Mouse (Mus musculus) inflammation-experienced regulatory T-cells, adult 6 months (primary cell): ENCODE data around the gene Wdr82. TPM values are rescaled to one million over a fixed set of nuclear protein-coding genes. Genes with fewer than 3 reads are reported as not detected.

Experiments
- ATAC-seq: one replicate; pipeline ENCODE4 v1.8.0; 2017
- polyA plus RNA-seq, 3 experiments: library from polyadenylated mRNA; unstranded; fragments of 100-300 nt; shearing (Covaris generic); gene quantifications; one replicate each; pipeline ENCODE4 v1.2.1; 2017

Gene Wdr82
- polyA plus RNA-seq, 3 experiments from 2014 or later = 28.3 to 48.5 (median 39.8) TPM

DNA sequence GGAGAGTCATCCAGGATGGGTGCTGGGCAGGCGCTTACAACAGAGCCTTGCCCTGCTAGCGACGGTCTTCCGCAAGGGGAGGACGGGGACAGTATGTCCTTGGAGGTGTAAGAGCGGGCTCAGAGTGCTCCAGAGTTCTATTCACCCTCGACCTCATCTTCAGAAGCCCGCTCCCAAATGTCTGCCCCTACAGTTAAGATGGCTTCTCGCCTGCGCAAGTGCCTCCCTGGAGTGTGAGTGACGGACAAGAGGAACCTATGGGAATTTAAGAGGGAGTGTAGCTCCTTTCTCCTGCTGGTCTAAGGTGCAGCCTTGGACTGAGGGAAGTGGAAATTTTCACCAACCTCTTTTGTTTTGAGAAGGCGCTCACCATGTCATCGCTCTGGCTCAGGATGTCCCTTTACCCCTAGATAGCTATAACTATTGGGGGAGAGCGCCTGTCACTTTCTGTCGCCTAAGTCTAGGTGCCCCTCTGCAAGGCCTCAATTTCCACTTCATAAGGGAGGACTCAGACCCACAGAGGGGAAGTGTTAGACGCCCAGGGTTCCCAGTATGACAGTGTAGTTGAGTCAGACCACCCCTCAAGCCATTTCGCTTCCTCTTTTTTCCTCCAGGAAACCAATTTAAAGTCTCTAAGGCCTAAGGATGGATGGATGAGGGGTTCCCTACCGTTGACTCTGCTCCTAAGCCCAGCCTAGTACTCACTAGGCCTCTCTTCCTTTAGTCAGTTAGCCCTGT, 29.0 kb downstream of the Wdr82 start, which contains the start of gene Ppm1m:
Gene Ppm1m, minus strand, starts transcription at position 212 of the 738 bp plus-strand sequence.
- ATAC-seq = no peak

DNA sequence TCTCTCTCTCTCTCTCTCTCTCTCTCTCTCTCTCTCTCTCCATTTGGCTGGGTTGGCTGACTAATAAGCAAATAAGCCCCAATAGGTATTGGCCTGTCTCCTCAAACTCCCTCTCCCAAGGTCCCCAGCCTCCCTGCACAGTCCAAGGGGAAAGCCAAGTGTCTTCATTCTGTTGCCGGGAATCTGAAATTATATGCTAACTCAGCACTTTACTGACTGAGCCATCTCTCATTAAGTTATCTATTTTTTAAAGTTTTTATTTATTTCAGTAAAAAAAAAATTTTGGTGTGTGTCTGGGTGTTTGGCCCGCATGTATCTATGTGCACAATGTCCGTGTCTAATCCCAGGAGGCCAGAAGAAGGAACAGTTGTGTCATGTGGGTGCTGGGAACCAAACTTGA, 31.2 kb downstream of the Wdr82 start:
- no peak for ATAC-seq

DNA sequence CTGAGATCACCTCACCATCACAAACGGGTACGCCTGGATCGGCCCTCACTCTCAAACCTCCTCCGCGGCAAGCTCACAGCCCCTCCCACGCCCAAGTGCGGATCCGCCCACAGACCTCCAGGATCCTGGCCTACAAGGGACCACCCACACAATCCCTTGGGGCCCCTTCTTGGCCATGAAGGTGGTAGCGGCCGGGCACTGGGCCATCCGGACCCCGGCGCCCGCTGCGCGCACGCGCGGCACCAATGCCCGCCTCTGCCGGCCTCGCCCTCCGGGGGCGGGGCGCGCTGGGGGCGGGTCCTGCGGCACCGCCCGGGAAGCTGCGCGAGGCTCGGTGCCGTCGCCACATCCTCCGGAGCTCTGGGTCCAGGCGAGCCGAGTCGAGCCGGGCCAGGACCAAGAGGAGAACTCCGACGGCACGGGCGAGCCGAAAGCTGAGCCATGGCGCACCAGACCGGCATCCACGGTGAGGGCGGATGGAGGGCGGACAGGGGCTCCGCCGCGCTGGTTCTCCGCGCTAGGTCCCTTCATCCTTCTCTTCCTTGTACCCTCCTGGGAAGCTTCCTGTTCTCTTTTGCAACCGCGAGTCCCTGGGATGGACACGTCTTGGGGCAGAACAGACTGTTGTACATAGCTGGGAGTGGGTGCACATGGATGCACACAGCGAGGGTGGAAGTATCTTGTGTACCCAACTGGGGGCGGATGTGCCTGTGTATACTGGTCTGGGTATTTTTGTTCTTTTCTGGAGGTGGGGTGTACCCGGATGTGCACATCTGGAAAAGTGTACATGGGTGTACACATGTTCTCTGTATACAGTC, 32.3 kb downstream of the Wdr82 start, which contains the start of gene Twf2:
Gene Twf2, plus strand, starts transcription at position 290 of the 818 bp plus-strand sequence.
- peak; percentile 79 for ATAC-seq

DNA sequence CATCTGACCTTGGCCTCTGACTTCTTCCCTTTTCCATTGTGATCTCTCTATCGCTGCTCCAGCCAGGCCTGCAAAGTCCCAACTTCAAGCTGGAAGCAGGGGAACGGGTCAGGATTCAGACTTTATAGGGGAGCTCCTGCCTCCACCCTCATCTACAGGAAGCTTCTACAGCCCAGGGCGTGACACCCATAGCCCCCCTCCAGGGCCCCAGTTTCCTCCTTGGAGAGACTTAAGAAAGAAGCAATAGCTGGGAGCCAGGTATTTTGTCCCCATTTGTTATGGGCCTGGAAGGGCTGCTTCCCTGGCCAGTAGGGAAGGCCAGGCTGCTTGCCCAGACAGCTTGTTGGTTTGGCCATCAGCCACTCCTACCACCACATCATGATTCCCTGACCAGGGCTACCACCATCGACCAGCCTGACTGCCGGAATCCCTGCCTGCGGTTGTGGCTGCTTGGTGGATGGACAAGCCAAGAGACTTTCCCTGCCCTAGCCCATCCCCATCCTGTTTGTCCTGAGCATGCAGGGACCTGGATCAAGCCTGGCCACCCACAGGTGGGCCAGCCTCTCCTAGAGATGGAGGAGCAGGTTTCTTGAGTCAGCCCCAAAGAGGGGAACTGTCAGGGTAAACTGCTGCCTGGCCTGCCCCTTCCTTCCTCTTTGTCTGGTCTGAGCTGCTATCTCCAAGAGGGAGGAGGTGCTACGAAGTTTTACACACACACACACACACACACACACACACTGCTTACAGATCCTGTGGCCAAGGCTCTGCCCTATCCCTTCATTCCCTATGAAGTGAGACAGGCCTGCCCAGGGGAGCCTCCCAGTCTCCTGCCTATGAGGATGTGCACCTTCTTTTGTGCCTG, 33.5 kb downstream of the Wdr82 start:
- no peak for ATAC-seq

DNA sequence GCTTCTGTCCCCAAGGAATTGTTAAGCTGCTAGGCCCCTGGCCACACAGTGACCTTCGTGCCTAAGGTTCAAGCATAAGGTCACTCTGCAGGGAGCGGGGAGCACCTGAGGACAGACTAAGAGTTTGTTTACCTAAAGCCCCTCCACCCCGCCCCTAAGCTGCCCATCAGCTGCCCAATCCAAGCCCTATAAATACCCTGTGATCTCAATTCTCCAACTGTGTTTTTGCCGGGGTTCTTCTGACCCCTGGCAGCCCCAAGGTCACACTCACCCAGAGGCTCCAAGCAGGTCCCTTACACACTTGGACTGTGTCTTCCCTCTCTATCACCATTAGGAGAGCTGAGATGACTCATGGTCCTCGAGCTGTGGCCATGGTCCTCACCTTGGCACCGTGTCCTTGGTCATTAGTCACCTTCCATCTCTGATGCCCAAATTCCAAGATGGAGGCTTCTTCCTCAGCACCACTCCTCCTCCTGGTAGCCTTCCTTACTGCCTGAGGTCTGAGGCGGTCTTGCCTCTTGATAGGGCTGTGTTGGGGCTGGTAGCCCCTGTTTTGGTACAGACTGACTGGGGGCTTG, 35.1 kb downstream of the Wdr82 start:
- no peak for ATAC-seq

DNA sequence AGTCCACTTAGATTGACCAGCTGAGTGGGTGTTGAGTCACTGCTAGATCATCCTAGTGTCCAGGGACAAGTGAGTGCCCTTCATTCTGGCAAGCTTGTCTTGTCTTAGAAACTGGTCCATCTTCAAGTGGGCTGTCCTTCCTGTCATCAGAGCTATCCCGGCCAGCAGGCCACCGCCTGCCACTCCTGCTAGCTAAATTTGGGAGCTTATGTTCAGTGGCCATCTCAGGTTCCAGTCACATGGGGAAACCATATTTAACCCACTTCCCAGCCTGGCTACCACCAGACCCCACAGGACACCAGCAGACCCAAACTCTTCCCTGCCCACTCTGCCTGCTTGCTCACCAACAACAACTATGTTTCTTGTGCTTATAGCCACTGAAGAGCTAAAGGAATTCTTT, 35.8 kb downstream of the Wdr82 start:
- no peak for ATAC-seq

DNA sequence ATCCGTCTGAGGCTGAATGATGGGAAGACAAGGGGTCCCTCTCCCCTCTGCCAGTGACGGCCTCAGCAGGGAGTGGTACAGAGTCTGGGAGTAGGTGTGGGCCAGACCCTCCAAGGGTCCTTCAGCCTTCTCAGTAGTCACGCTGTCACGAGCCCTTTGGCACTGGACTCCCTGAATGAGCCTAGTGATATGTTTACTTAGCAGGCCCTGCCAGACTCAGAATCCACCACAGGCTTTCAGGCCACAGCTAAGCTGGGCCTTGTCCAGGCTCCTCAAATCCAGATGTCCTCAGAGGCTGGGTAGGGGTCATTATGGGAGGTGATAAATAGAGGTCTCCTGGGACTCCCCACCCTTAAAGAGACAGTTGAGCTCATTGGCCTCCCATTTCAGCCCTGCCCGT, 37.5 kb downstream of the Wdr82 start:
- no peak for ATAC-seq

DNA sequence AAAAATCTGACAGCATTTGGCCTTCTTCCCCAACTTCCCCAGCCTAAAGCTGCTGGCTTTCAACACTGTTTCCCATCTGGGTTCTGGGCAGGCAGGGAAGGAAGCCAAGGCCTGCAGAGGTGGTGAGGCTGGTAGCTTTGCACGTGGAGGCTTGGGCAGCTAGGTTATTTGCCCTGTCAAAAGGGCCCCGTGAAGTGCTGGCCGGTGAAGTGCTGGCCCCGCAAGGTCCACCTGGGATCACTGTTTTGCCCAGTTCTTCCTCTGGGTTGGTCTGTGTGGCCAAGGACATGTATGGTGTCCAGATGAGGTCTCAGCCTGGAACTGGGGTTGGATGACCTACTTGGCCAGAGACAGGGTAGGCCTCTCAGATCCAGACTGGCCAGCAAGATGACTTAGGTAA, 39.2 kb downstream of the Wdr82 start:
- no peak for ATAC-seq

DNA sequence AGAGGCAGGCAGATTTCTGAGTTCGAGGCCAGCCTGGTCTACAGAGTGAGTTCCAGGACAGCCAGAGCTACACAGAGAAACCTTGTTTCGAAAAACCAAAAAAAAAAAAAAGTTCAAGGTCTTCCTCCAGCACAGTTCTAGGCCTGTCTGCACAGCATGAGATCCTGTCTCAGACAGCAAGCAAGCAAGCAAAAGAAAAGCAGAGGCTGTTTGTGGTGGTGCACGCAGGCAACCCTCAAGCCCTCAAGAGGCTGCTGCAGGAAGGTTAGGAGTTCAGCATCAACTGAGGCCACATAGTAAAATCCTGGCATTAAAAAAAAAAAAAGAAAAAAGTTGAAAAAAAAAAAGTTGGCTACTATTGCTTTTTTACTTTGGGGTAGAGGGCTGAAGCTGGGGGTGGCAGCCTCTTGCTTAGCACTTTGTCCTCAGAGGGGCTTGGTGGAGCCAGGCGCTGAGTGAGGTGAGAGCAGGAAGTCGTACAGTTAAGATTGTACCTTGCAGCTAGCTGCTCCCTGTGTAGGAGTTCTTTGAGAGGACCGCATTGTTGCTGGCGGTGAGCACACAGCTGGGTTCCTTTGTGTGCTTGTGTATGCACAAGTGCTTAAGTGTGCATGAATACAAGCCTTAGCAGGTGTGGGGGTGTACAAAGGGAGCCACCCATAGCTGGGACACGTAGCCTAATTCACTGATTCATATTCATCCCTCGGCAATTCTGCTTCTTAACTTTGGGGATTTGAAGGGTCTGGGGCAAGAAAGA, 40.3 kb downstream of the Wdr82 start:
- ATAC-seq = peak; percentile 67

DNA sequence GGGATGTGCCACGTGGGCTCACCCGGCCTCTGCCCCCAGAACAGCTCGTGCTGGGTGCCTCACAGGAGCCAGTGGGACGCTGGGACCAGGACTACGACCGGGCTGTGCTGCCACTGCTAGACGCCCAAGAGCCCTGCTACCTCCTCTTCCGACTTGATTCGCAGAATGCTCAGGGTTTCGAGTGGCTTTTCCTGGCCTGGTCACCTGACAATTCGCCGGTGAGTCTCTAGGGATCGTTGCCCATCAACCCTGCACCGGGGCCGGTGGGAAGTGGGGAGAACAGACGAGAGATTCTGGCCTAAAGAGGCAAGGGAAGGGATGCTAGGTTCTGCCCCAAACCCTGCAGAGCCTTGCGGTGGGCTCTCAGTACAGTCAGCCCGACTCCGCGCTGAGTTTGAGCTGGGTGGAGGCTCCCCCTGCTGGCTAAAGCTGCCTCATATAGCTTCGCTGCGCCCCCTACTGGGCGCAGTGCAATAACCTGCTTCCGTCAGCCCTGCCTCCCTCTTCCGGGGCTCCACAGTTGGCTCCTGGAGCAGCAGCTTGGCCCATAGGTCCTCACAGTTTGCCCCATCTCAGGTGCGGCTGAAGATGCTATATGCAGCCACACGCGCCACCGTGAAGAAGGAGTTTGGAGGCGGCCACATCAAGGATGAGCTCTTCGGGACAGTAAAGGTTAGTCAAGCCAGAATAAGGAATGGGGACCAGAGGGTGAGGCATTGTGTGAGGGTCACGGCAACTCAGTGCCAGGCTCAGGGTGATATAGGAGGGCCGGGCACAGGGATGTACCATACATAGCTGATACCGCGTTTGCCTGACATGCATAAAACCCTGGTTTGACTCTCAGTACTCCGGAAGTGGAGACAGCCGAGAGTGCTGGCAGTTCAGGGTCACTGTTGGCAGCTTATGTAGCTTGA, 41.2 kb downstream of the Wdr82 start:
- ATAC-seq = peak; percentile 72

DNA sequence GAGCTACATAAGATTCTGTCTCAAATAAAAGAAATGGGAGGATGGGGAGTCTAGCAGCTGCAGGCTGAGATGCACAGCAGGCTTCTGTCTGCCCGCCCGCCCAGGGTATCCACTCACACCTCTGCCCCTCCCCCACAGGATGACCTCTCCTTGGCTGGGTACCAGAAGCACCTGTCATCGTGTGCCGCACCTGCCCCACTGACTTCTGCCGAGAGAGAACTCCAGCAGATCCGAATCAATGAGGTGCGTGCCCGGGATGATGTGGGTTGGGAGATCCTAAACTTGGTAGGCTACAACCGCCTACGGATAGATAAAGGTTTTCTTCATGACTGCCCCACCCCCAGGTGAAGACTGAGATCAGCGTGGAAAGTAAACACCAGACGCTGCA, 41.9 kb downstream of the Wdr82 start:
- no peak for ATAC-seq

DNA sequence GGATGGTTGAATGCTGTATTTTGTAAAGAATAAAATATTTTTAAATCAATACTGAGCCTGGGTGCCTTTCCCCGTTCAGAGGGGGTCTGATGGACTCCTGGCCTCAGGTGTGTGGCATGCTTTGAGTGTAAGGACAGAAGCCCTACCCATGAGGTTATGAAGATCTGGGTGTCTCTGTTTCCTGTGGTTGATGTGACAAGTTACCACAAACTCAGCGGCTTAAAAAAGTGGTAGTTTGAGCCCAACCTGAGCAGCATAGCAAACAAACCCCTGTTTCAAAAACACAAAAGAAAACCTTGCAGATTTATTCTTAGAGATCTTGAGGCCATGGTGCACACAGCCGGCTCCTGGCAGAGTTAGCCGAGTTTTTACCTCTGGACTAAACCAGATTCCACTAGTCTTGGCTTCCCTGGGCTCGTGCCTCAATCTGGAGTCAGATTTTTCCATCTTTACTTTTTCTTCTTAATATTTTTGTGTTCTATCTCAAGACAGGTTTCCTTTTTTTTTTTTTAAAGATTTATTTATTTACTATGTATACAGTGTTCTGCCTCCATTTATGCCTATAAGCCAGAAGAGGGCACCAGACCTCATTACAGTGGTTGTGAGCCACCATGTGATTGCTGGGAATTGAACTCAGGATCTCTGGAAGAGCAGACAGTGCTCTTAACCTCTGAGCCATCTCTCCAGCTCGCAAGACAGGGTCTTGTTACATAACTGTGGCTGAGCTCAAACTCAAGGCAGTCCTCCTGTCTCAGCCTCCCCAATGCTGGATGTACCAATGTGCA, 44.8 kb downstream of the Wdr82 start:
- no peak for ATAC-seq

DNA sequence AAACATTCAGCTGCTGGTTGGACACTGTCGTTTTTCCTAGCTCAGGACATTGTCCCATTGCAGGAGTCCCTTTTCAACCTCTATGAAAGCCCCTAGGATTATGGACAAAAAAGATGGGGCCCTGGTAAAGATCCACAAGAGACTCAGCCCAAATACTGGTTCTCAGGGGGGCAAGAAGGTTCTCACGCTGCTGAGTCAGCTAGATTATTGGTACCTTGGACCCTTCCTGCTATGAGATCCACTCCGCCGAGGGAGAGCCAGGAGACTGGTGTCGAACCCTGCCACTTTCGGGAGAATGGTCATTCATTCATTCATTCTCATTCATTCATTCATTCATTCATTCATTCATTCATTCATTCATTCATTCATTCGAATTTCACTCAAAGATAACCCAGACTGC, 46.2 kb downstream of the Wdr82 start:
- ATAC-seq = no peak

DNA sequence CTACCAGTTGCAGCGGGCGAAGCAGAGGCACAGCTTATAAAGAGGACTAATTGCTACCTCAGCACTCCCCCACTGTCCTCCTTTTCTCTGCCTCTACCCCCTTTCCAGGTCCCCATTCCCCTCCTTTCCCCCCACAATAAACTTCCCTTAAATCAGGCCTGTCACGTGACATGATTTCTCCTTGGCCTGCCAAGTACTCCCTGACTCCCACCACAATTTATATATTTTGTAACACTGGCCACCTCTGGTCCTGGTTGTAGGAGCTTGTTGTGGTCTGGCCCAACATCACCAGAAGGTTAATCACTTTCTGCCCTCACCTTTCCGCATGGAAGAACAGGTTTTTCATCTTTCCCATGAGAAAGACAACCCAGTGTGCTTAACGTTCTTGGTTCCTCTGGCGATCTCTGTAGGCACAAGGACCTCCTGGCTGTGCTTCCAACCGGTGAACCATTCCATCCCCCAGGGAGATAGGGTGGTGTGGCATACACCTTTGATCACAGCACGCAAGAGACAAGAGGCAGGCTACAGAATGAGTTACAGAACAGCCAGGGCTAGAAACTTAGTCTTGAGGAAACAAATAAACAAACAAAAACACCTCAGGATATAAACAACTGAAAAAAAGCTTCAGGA, 50.3 kb downstream of the Wdr82 start:
- no peak for ATAC-seq

DNA sequence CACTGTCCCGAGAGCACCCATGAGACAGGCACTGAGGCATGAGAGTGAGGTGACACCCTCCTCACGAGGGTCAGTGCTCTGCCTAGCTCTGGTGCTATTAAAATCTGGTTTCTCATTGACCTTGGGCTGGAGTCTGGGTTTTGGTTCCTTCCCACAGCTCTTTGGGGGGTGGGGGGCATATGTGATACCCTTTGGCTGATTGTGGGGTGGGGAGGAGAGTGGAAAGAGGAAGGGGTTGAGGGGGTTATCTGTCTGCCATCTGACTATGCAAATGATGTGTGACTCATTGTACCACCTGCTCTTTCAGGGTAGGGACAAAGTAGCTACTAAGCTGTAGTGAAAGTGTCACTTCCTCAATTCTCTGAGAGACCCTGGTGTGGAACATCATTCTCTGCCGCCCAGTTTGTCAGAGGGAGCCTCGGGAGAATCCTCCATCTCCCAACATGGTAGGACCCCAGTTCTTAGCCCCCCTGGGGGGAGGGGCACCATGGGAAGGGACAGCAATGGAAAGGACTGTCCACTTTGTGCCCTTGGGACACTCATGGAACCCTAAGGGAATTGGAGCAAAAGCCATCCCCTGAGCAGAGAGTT, 51.6 kb downstream of the Wdr82 start, which contains the start of gene Tlr9:
Gene Tlr9, plus strand, starts transcription at position 338 of the 591 bp plus-strand sequence.
- no peak for ATAC-seq

DNA sequence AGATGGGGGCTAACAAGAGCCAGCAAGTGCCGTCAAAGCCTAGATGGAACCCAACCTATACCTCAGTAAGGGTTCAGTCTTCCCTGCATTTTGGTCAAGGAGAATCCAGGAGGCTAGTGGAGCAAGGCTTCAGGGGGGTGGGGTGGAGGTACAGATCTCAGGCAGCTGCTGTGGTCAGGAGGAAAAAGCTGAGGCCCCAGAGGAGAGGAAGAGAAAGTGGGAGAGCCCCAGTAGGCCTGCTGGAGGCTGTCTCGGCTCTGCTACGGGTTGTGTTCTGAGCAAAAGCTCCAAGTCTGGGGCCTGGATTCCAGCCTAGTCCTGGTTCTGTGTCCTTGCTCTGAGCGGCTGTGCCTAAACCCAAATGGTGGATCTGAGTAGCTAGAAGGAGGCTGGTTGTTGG, 52.3 kb downstream of the Wdr82 start:
- no peak for ATAC-seq

DNA sequence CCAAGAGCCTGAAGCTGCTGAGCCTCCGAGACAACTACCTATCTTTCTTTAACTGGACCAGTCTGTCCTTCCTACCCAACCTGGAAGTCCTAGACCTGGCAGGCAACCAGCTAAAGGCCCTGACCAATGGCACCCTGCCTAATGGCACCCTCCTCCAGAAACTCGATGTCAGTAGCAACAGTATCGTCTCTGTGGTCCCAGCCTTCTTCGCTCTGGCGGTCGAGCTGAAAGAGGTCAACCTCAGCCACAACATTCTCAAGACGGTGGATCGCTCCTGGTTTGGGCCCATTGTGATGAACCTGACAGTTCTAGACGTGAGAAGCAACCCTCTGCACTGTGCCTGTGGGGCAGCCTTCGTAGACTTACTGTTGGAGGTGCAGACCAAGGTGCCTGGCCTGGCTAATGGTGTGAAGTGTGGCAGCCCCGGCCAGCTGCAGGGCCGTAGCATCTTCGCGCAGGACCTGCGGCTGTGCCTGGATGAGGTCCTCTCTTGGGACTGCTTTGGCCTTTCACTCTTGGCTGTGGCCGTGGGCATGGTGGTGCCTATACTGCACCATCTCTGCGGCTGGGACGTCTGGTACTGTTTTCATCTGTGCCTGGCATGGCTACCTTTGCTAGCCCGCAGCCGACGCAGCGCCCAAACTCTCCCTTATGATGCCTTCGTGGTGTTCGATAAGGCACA, 54.9 kb downstream of the Wdr82 start:
- ATAC-seq = no peak

DNA sequence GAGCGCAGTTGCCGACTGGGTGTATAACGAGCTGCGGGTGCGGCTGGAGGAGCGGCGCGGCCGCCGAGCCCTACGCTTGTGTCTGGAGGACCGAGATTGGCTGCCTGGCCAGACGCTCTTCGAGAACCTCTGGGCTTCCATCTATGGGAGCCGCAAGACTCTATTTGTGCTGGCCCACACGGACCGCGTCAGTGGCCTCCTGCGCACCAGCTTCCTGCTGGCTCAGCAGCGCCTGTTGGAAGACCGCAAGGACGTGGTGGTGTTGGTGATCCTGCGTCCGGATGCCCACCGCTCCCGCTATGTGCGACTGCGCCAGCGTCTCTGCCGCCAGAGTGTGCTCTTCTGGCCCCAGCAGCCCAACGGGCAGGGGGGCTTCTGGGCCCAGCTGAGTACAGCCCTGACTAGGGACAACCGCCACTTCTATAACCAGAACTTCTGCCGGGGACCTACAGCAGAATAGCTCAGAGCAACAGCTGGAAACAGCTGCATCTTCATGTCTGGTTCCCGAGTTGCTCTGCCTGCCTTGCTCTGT, 55.5 kb downstream of the Wdr82 start:
- no peak for ATAC-seq
